Mouse (Mus musculus) gastrocnemius, adult 18-20 months (tissue): ENCODE data around the gene Nrsn2. TPM values are rescaled to one million over a fixed set of nuclear protein-coding genes. Genes with fewer than 3 reads are reported as not detected.

Experiments used
- total RNA-seq, 2 experiments: library from RNA; stranded (reverse); gene quantifications; 2 replicates each; pipeline ENCODE4 v1.2.3; 2021

Gene Nrsn2
- total RNA-seq, 2 experiments from 2014 or later: not detected

Other genes starting within 250 kb of the Nrsn2 start
- gene Tcf15, start 233.1 kb downstream of the Nrsn2 start, total RNA-seq: 10 to 100 TPM in 1 of 2 experiments, 1 to 10 TPM in 1; 5.5 to 13.9 TPM
- 100 to 1,000 TPM in 1 of 2 experiments, 10 to 100 TPM in 1; 83.9 to 100 TPM for gene Csnk2a1, start 149.8 kb downstream of the Nrsn2 start, total RNA-seq
- 10 to 100 TPM; 18.6 to 25.1 TPM for gene Tbc1d20, start 82.8 kb downstream of the Nrsn2 start, total RNA-seq
- 10 to 100 TPM; 24.6 to 26.6 TPM for gene Rbck1, start 44.0 kb downstream of the Nrsn2 start, total RNA-seq
- gene Trib3, start 32.6 kb downstream of the Nrsn2 start, total RNA-seq: 1 to 10 TPM in 1 of 2 experiments, under 1 TPM in 1; 0.55 to 1.5 TPM
- gene Sox12, start 21.4 kb upstream of the Nrsn2 start, total RNA-seq: under 1 TPM; 0.34 to 0.57 TPM
- under 1 TPM; 0.62 to 0.76 TPM for gene Zcchc3, start 38.4 kb upstream of the Nrsn2 start, total RNA-seq
- not detected for gene 6820408C15Rik, start 38.9 kb upstream of the Nrsn2 start, total RNA-seq
- gene Defb23, start 88.0 kb upstream of the Nrsn2 start, total RNA-seq: not detected
- not detected for gene Defb20, start 100.4 kb upstream of the Nrsn2 start, total RNA-seq
- gene Defb22, start 113.5 kb upstream of the Nrsn2 start, total RNA-seq: not detected
- gene Defb26, start 135.1 kb upstream of the Nrsn2 start, total RNA-seq: not detected
- not detected for gene Defb28, start 141.6 kb upstream of the Nrsn2 start, total RNA-seq
- not detected for gene Defb29, start 163.5 kb upstream of the Nrsn2 start, total RNA-seq
- gene Gm17416, start 192.7 kb upstream of the Nrsn2 start, total RNA-seq: not detected
- gene Defb21, start 196.1 kb upstream of the Nrsn2 start, total RNA-seq: not detected
- gene Defb19, start 203.7 kb upstream of the Nrsn2 start, total RNA-seq: not detected
- gene Defb45, start 222.8 kb upstream of the Nrsn2 start, total RNA-seq: not detected
- not detected for gene Defb36, start 227.7 kb upstream of the Nrsn2 start, total RNA-seq
- gene Defb25, start 246.4 kb upstream of the Nrsn2 start, total RNA-seq: not detected